1 mouse cellular context compared by ENCODE assay signal in the genomic region with DNA sequence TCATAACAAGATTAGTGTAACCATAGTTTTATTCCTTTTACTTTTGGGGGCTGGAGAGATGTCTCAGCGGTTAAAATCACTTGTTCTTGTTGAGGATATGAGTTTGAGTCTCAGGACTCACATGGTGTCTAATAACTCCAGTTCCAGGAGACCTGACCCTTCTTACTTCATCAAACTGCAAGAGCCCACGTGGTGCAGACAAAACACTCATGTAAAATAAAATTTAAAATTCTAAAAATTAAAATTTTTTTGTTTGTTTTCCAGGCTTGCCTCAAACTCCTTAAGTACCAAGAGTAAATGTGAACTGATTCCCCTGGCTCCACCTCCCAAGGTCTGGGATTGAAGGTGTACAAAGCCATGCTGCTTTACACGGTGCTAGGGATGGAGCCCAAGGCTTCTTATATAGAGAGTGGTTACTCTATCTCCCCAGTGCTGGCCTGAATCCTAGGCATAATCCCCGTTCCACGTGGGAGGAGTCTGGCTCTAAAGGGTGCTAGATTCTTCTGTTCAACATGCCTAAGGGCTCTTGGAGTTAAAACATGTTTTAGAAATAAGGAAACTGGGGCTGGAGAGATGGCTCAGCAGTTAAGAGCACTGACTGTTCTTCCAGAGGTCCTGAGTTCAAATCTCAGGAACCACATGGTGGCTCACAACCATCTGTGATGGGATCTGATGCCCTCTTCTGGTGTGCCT.
TF ChIP-seq lines count a peak whose summit lies in the region.

No protein-coding gene starts in this region.

TF ChIP-seq in CH12.LX, 34 proteins besides CTCF, POLR2A, EP300 and RAD21:
- TF ChIP-seq TCF12 (IDR thresholded peaks at IDR 0.05; ENCODE audit: low read depth, low read length) (no peak), ELF1 (IDR thresholded peaks at IDR 0.05; ENCODE audit: low read depth, low read length) (no peak), SIN3A (IDR thresholded peaks at IDR 0.05; ENCODE audit: low read length) (no peak), SMC3 (IDR thresholded peaks at IDR 0.05; ENCODE audit: low read depth, low read length) (no peak), USF2 (conservative IDR thresholded peaks at IDR 0.05; ENCODE audit: low read depth, low read length) (no peak), MAZ (IDR thresholded peaks at IDR 0.05; ENCODE audit: low read depth, low read length) (no peak), KAT2A (IDR thresholded peaks at IDR 0.05; ENCODE audit: insufficient replicate concordance, low read length) (no peak), CHD1 (IDR thresholded peaks at IDR 0.05; ENCODE audit: low read depth, low read length) (no peak), MYC (IDR thresholded peaks at IDR 0.05; ENCODE audit: low read depth, low read length) (no peak), MAFK (IDR thresholded peaks at IDR 0.05; ENCODE audit: insufficient replicate concordance, low read length) (no peak), ZMIZ1 (IDR thresholded peaks at IDR 0.05; ENCODE audit: low read depth, low read length) (no peak), JUN (IDR thresholded peaks at IDR 0.05; ENCODE audit: insufficient read depth, low read depth, low read length) (no peak), JUND (conservative IDR thresholded peaks at IDR 0.05; ENCODE audit: low read depth, low read length) (no peak), BHLHE40 (IDR thresholded peaks at IDR 0.05; ENCODE audit: low read depth, low read length) (no peak)
